Mouse (Mus musculus) heart, adult 2 months (tissue): ENCODE measurements around the gene Gm49673.
"Not testable (repeated sequence)": the region's sequence is repeated elsewhere in the genome, so short reads cannot be mapped to it uniquely, and the experiment has no call there.

Source experiments
- CTCF ChIP-seq: fragments of 200-600 bp; IDR thresholded peaks from 2 replicates; pipeline ENCODE4 v1.8.1; 2022; ENCODE audit warnings: antibody characterized with exemption, mild to moderate bottlenecking, moderate library complexity
- POLR2A ChIP-seq: fragments of 200-500 bp; IDR thresholded peaks from 2 replicates; pipeline ENCODE4 v1.6.1; 2011; ENCODE audit warnings: mild to moderate bottlenecking, low read depth, low read length, control low read depth; ENCODE audit not compliant: insufficient read depth

DNA sequence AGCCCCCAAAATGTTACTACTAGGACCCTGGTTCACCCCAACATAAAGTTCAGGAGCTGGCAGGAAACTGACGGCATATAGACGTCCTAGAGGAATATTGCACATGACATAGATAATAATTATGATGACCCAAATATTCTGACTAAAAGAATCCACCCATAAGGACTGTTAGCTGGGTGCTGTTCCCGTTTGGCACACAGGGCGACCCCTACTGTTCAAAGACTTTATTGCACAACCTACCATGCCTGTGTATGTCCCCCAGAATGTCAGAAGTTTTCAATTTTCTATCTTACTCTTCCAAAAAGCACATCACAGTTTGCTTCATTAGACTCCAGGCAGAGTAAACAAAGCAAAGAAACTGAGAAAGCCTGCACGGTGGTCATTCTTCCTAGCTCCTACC is 101.4 kb downstream of the Gm49673 start:
- peak; percentile 50 for TF ChIP-seq CTCF
- TF ChIP-seq POLR2A, result not testable (repeated sequence)
